In genomic region chr7:135634851-135635624, GRCm38 (mm10) we compare ENCODE assay signal across 21 mouse cellular contexts.
DNase-seq lines count a peak whose midpoint lies in the region; ATAC-seq and TF ChIP-seq lines count a peak whose summit lies in the region.
"Had no signal": no experiment of that assay in that cellular context is flagged by ENCODE, and none has a peak within 500 bp of the region (broad histone marks: within the 10 kb centered on the region; RNA-seq: fewer than 3 reads in every experiment).

No protein-coding gene starts in this region.

- no peak for TF ChIP-seq CTCF in hindbrain, postnatal 0 days (IDR thresholded peaks at IDR 0.05; ENCODE audit: low read depth)

- peak; percentile 43 for DNase-seq in hindbrain, postnatal 0 days (ENCODE audit: low spot score)
- DNase-seq in brain, adult 2 months (ENCODE audit: low read depth, low spot score): peak; percentile 81
- peak; percentile 65 for DNase-seq in cerebellum, adult 9-10 months
- DNase-seq in spleen, adult 12 weeks (ENCODE audit: low spot score): no peak
- DNase-seq in heart, adult 9 months (ENCODE audit: low spot score in 2 of 2): no peak
- DNase-seq: adrenal gland, postnatal 14 days; heart, postnatal 10 days; kidney, postnatal 4 days; lung, postnatal 4 days; thymus, postnatal 25 days had no signal

- no peaks in the 10 kb centered on the region for H3K27me3 ChIP-seq in hindbrain, postnatal 0 days (ENCODE audit: insufficient read depth, low read length)
- no peaks in the 10 kb centered on the region for H3K27me3 ChIP-seq in hindbrain, embryonic 16.5 days (replicated peaks; ENCODE audit: control insufficient read depth, insufficient read depth, low read length)
- peaks cover 40% of the 10 kb centered on the region for H3K27me3 ChIP-seq in forebrain, embryonic 12.5 days
- H3K27me3 ChIP-seq in kidney, embryonic 16.5 days (ENCODE audit: insufficient read depth, low read length): no peaks in the 10 kb centered on the region; the same call in 1 of the 2 replicates
- H3K27me3 ChIP-seq: CH12.LX; hindbrain, embryonic 12.5 days; intestine, embryonic 15.5 days; lung, embryonic 15.5 days; neural tube, embryonic 15.5 days had no signal

- H3K4me3 ChIP-seq in hindbrain, postnatal 0 days (ENCODE audit: low read length): no peak overlapping the region
- H3K4me3 ChIP-seq in hindbrain, embryonic 16.5 days (ENCODE audit: low read length): no peak overlapping the region
- no peak overlapping the region for H3K4me3 ChIP-seq in forebrain, embryonic 12.5 days (replicated peaks)
- H3K4me3 ChIP-seq in kidney, embryonic 16.5 days (ENCODE audit: low read length): no peak overlapping the region
- H3K4me3 ChIP-seq: hindbrain, embryonic 12.5 days; intestine, embryonic 15.5 days; limb, embryonic 13.5 days; lung, embryonic 15.5 days; neural tube, embryonic 15.5 days had no signal

- H3K4me1 ChIP-seq in hindbrain, postnatal 0 days (ENCODE audit: insufficient read depth, low read length): no peaks in the 10 kb centered on the region; the same call in 1 of the 2 replicates
- H3K4me1 ChIP-seq in hindbrain, embryonic 16.5 days (ENCODE audit: control insufficient read depth, insufficient read depth, low read depth, low read length): peaks cover 7% of the 10 kb centered on the region; the same call in 1 of the 2 replicates
- peaks cover 21% of the 10 kb centered on the region for H3K4me1 ChIP-seq in forebrain, embryonic 12.5 days
- no peaks in the 10 kb centered on the region for H3K4me1 ChIP-seq in kidney, embryonic 16.5 days (ENCODE audit: insufficient read depth, low read length)
- H3K4me1 ChIP-seq: intestine, embryonic 15.5 days; lung, embryonic 15.5 days had no signal

- no peaks in the 10 kb centered on the region for H3K9me3 ChIP-seq in hindbrain, postnatal 0 days (ENCODE audit: low read length)
- H3K9me3 ChIP-seq in hindbrain, embryonic 16.5 days (ENCODE audit: control insufficient read depth, low read length): no peaks in the 10 kb centered on the region
- H3K9me3 ChIP-seq in forebrain, embryonic 12.5 days: no peaks in the 10 kb centered on the region
- H3K9me3 ChIP-seq in kidney, embryonic 16.5 days (ENCODE audit: low read length): no peaks in the 10 kb centered on the region
- H3K9me3 ChIP-seq: hindbrain, embryonic 12.5 days; intestine, embryonic 15.5 days; limb, embryonic 13.5 days; lung, embryonic 15.5 days; neural tube, embryonic 15.5 days had no signal

- H3K4me2 ChIP-seq in hindbrain, postnatal 0 days (ENCODE audit: low read depth, low read length): no peak overlapping the region
- no peak overlapping the region for H3K4me2 ChIP-seq in hindbrain, embryonic 16.5 days (ENCODE audit: low read length)
- H3K4me2 ChIP-seq in forebrain, embryonic 12.5 days: no peak overlapping the region
- no peak overlapping the region for H3K4me2 ChIP-seq in kidney, embryonic 16.5 days (replicated peaks; ENCODE audit: low read depth, low read length)
- H3K4me2 ChIP-seq: heart, embryonic 11.5 days; hindbrain, embryonic 12.5 days; intestine, embryonic 15.5 days; limb, embryonic 13.5 days; lung, embryonic 15.5 days; neural tube, embryonic 15.5 days had no signal

- no peak overlapping the region for H3K9ac ChIP-seq in hindbrain, postnatal 0 days (replicated peaks; ENCODE audit: low read length)
- no peak overlapping the region for H3K9ac ChIP-seq in hindbrain, embryonic 16.5 days (ENCODE audit: low read depth, low read length)
- no peak overlapping the region for H3K9ac ChIP-seq in forebrain, embryonic 12.5 days
- no peak overlapping the region for H3K9ac ChIP-seq in kidney, embryonic 16.5 days (replicated peaks; ENCODE audit: low read length)
- H3K9ac ChIP-seq: hindbrain, embryonic 12.5 days; intestine, embryonic 15.5 days; limb, embryonic 13.5 days; liver, embryonic 14.5 days; lung, embryonic 15.5 days; neural tube, embryonic 15.5 days had no signal

- ATAC-seq in hindbrain, postnatal 0 days: no peak
- no peak for ATAC-seq in hindbrain, embryonic 16.5 days
- ATAC-seq in forebrain, embryonic 12.5 days (ENCODE audit: low FRiP score): peak; percentile 66; the same call in 1 of the 2 replicates
- no peak for ATAC-seq in kidney, embryonic 16.5 days (ENCODE audit: low FRiP score, low TSS enrichment)
- ATAC-seq: intestine, embryonic 15.5 days had no signal

- no peak overlapping the region for H3K27ac ChIP-seq in hindbrain, postnatal 0 days
- H3K27ac ChIP-seq in hindbrain, embryonic 16.5 days (ENCODE audit: low read depth, low read length): no peak overlapping the region
- peak overlapping the region; percentile 9; the same call in 1 of the 2 replicates for H3K27ac ChIP-seq in forebrain, embryonic 12.5 days
- no peak overlapping the region for H3K27ac ChIP-seq in kidney, embryonic 16.5 days (ENCODE audit: low read length)
- H3K27ac ChIP-seq: hindbrain, embryonic 12.5 days; intestine, embryonic 15.5 days; limb, embryonic 13.5 days; liver, embryonic 14.5 days; lung, embryonic 15.5 days; neural tube, embryonic 15.5 days had no signal

- WGBS in hindbrain, postnatal 0 days: 40% methylated on average over 16 of the region's 16 CpGs
- 46% methylated on average over 16 of the region's 16 CpGs for WGBS in hindbrain, embryonic 16.5 days
- WGBS in forebrain, embryonic 12.5 days: 41% methylated on average over 16 of the region's 16 CpGs
- 71% methylated on average over 16 of the region's 16 CpGs for WGBS in kidney, embryonic 16.5 days

- H3K36me3 ChIP-seq in hindbrain, postnatal 0 days (ENCODE audit: insufficient read depth, low read length): no peaks in the 10 kb centered on the region
- no peaks in the 10 kb centered on the region for H3K36me3 ChIP-seq in hindbrain, embryonic 16.5 days (ENCODE audit: control insufficient read depth, insufficient read depth, low read length)
- H3K36me3 ChIP-seq in forebrain, embryonic 12.5 days (replicated peaks): no peaks in the 10 kb centered on the region
- H3K36me3 ChIP-seq in kidney, embryonic 16.5 days (ENCODE audit: insufficient read depth, low read length): no peaks in the 10 kb centered on the region
- H3K36me3 ChIP-seq: hindbrain, embryonic 12.5 days; intestine, embryonic 15.5 days; limb, embryonic 13.5 days; lung, embryonic 15.5 days; neural tube, embryonic 15.5 days had no signal

Comparison
In these comparisons a context has a peak if more than half of its experiments do, and no peak if none do; other contexts are left out.
1. DNase-seq: peak in hindbrain, postnatal 0 days (single experiment), brain, adult 2 months (single experiment) and cerebellum, adult 9-10 months (single experiment); none in spleen, adult 12 weeks (single experiment) and heart, adult 9 months (0 of 2).